Mouse (Mus musculus): ENCODE data around the gene Tmem107. TPM values are rescaled to one million over a fixed set of nuclear protein-coding genes. Genes with fewer than 3 reads are reported as not detected.

The Tmem107 gene
- polyA plus RNA-seq, 2 experiments, result 47.8 to 54.4 TPM

- ATAC-seq (ENCODE audit: low FRiP score, low read depth) (no peak), DNase-seq (ENCODE audit: low spot score) (no peak)
- 89% methylated on average over 21 of the region's 21 CpGs for WGBS
- Histone ChIP-seq H3K27ac (replicated peaks; ENCODE audit: low read depth, low read length) (no peak overlapping the region), H3K27me3 (ENCODE audit: control insufficient read depth, insufficient read depth, low read length) (no peaks in the 10 kb centered on the region), H3K4me1 (ENCODE audit: control insufficient read depth, insufficient read depth, low read length) (peaks cover 27% of the 10 kb centered on the region), H3K4me2 (replicated peaks; ENCODE audit: low read depth, low read length, severe bottlenecking) (no peak overlapping the region), H3K9me3 (ENCODE audit: control insufficient read depth, low read length) (no peaks in the 10 kb centered on the region), H3K36me3 (ENCODE audit: control insufficient read depth, insufficient read depth, low read length) (peaks cover 65% of the 10 kb centered on the region), H3K9ac (ENCODE audit: low read depth, low read length, severe bottlenecking) (no peak overlapping the region), H3K4me3 (replicated peaks; ENCODE audit: low read length) (no peak overlapping the region)
- TF ChIP-seq POLR2A (IDR thresholded peaks at IDR 0.05; ENCODE audit: borderline replicate concordance, extremely low read depth, insufficient read depth, insufficient read length), result no peak
These were observed 31.2 kb downstream of the Tmem107 start for GRCm38 (mm10) chr11:69101604-69102402.

GRCm38 (mm10) chr11:69102403-69102725 is 31.8 kb downstream of the Tmem107 start:
- no peak for ATAC-seq (ENCODE audit: low FRiP score, low read depth)
- H3K27ac ChIP-seq (replicated peaks; ENCODE audit: low read depth, low read length), result no peak overlapping the region

GRCm38 (mm10) chr11:69103121-69103520 is 32.5 kb downstream of the Tmem107 start:
- ATAC-seq (ENCODE audit: low FRiP score, low read depth) (no peak), DNase-seq (ENCODE audit: low spot score) (no peak)
- Histone ChIP-seq H3K27me3 (ENCODE audit: control insufficient read depth, insufficient read depth, low read length) (no peaks in the 10 kb centered on the region), H3K9me3 (ENCODE audit: control insufficient read depth, low read length) (no peaks in the 10 kb centered on the region), H3K27ac (replicated peaks; ENCODE audit: low read depth, low read length) (no peak overlapping the region), H3K36me3 (ENCODE audit: control insufficient read depth, insufficient read depth, low read length) (peaks cover 77% of the 10 kb centered on the region), H3K9ac (ENCODE audit: low read depth, low read length, severe bottlenecking) (no peak overlapping the region), H3K4me3 (replicated peaks; ENCODE audit: low read length) (no peak overlapping the region), H3K4me1 (ENCODE audit: control insufficient read depth, insufficient read depth, low read length) (peaks cover 18% of the 10 kb centered on the region), H3K4me2 (replicated peaks; ENCODE audit: low read depth, low read length, severe bottlenecking) (no peak overlapping the region)
- no peak for TF ChIP-seq POLR2A (IDR thresholded peaks at IDR 0.05; ENCODE audit: borderline replicate concordance, extremely low read depth, insufficient read depth, insufficient read length)
- WGBS, result 96% methylated on average over 14 of the region's 14 CpGs

More at GRCm38 (mm10) chr11:69102403-69102725, 31.8 kb downstream of the Tmem107 start:
- Histone ChIP-seq H3K9ac (ENCODE audit: low read depth, low read length, severe bottlenecking) (no peak overlapping the region), H3K36me3 (ENCODE audit: control insufficient read depth, insufficient read depth, low read length) (peaks cover 70% of the 10 kb centered on the region), H3K9me3 (ENCODE audit: control insufficient read depth, low read length) (no peaks in the 10 kb centered on the region), H3K27me3 (ENCODE audit: control insufficient read depth, insufficient read depth, low read length) (no peaks in the 10 kb centered on the region), H3K4me3 (replicated peaks; ENCODE audit: low read length) (no peak overlapping the region), H3K4me1 (ENCODE audit: control insufficient read depth, insufficient read depth, low read length) (peaks cover 26% of the 10 kb centered on the region), H3K4me2 (replicated peaks; ENCODE audit: low read depth, low read length, severe bottlenecking) (no peak overlapping the region)
- DNase-seq (ENCODE audit: low spot score), result no peak
- 98% methylated on average over 7 of the region's 7 CpGs for WGBS
- no peak for TF ChIP-seq POLR2A (IDR thresholded peaks at IDR 0.05; ENCODE audit: borderline replicate concordance, extremely low read depth, insufficient read depth, insufficient read length)

- H3K36me3 ChIP-seq (ENCODE audit: control insufficient read depth, insufficient read depth, low read length), result peaks cover 84% of the 10 kb centered on the region
- ATAC-seq (ENCODE audit: low FRiP score, low read depth), result no peak
These were observed 33.2 kb downstream of the Tmem107 start for GRCm38 (mm10) chr11:69103531-69104435.

GRCm38 (mm10) chr11:69104487-69104886 is 33.9 kb downstream of the Tmem107 start:
- no peak for TF ChIP-seq POLR2A (IDR thresholded peaks at IDR 0.05; ENCODE audit: borderline replicate concordance, extremely low read depth, insufficient read depth, insufficient read length)
- Histone ChIP-seq H3K4me2 (replicated peaks; ENCODE audit: low read depth, low read length, severe bottlenecking) (no peak overlapping the region), H3K4me3 (replicated peaks; ENCODE audit: low read length) (no peak overlapping the region), H3K9ac (ENCODE audit: low read depth, low read length, severe bottlenecking) (no peak overlapping the region), H3K27ac (replicated peaks; ENCODE audit: low read depth, low read length) (no peak overlapping the region), H3K4me1 (ENCODE audit: control insufficient read depth, insufficient read depth, low read length) (peaks cover 9% of the 10 kb centered on the region), H3K27me3 (ENCODE audit: control insufficient read depth, insufficient read depth, low read length) (no peaks in the 10 kb centered on the region), H3K9me3 (ENCODE audit: control insufficient read depth, low read length) (no peaks in the 10 kb centered on the region), H3K36me3 (ENCODE audit: control insufficient read depth, insufficient read depth, low read length) (peaks cover 91% of the 10 kb centered on the region)
- DNase-seq (ENCODE audit: low spot score), result no peak
- 86% methylated on average over 14 of the region's 14 CpGs for WGBS
- ATAC-seq (ENCODE audit: low FRiP score, low read depth), result no peak

More at GRCm38 (mm10) chr11:69103531-69104435, 33.2 kb downstream of the Tmem107 start:
- peaks cover 12% of the 10 kb centered on the region for H3K4me1 ChIP-seq (ENCODE audit: control insufficient read depth, insufficient read depth, low read length)
- H3K27me3 ChIP-seq (ENCODE audit: control insufficient read depth, insufficient read depth, low read length), result no peaks in the 10 kb centered on the region
- H3K9me3 ChIP-seq (ENCODE audit: control insufficient read depth, low read length), result no peaks in the 10 kb centered on the region
- no peak for DNase-seq (ENCODE audit: low spot score)
- 90% methylated on average over 15 of the region's 15 CpGs for WGBS
- no peak for TF ChIP-seq POLR2A (IDR thresholded peaks at IDR 0.05; ENCODE audit: borderline replicate concordance, extremely low read depth, insufficient read depth, insufficient read length)
- H3K4me3 ChIP-seq (replicated peaks; ENCODE audit: low read length), result no peak overlapping the region
- H3K4me2 ChIP-seq (replicated peaks; ENCODE audit: low read depth, low read length, severe bottlenecking), result no peak overlapping the region
- H3K9ac ChIP-seq (ENCODE audit: low read depth, low read length, severe bottlenecking), result no peak overlapping the region
- H3K27ac ChIP-seq (replicated peaks; ENCODE audit: low read depth, low read length), result no peak overlapping the region

Data from limb, embryonic 14.5 days (tissue).